Mouse (Mus musculus) heart, adult 2 months (tissue): ENCODE results near the gene Itgal.

Source experiments
- CTCF ChIP-seq: fragments of 200-600 bp; IDR thresholded peaks from 2 replicates; pipeline ENCODE4 v1.8.1; 2022; ENCODE audit warnings: antibody characterized with exemption, mild to moderate bottlenecking, moderate library complexity
- EP300 ChIP-seq: fragments of 200-500 bp; IDR thresholded peaks from 2 replicates; pipeline ENCODE4 v1.6.1; 2011; ENCODE audit warnings: low read depth, low read length, control low read depth; ENCODE audit not compliant: insufficient read depth
- POLR2A ChIP-seq: fragments of 200-500 bp; IDR thresholded peaks from 2 replicates; pipeline ENCODE4 v1.6.1; 2011; ENCODE audit warnings: mild to moderate bottlenecking, low read depth, low read length, control low read depth; ENCODE audit not compliant: insufficient read depth

DNA sequence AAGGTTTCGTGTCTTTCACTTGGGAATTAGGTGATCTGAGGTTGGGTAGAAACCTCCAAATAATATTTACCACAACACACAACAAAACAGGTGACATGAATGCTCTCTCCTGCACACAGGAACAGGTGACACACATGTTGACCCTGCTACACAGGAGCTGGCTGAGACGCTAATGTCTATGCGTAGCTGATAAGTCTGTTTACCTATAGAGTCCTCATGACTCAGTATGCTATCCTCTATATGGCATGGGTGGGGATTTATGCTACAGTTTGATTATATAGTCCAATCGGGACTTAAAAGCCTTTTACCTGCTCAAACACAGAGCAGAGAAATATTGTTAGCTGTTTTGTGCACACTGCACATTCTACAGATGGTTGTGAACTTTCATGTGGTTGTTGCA is 64.2 kb downstream of the Itgal start:
- TF ChIP-seq CTCF: no peak
- no peak for TF ChIP-seq EP300
- no peak for TF ChIP-seq POLR2A
